Mouse (Mus musculus) gastrocnemius, adult 18-20 months (tissue): ENCODE measurements around the gene Rasgrp4. TPM values are rescaled to one million over a fixed set of nuclear protein-coding genes. Genes with fewer than 3 reads are reported as not detected.

Experiments used
- DNase-seq: peaks from one replicate; pipeline ENCODE4 v3.0.0; 2021; ENCODE audit warnings: low spot score
- total RNA-seq, 2 experiments: library from RNA; stranded (reverse); gene quantifications; 2 replicates each; pipeline ENCODE4 v1.2.3; 2021

Gene Rasgrp4
- total RNA-seq, 2 experiments from 2014 or later, result 0.52 to 0.62 TPM

- DNase-seq, result no peak
Measured at GRCm38 (mm10) chr7:29146625-29147367, 12.1 kb downstream of the Rasgrp4 start.

GRCm38 (mm10) chr7:29148771-29149170, 14.1 kb downstream of the Rasgrp4 start:
- DNase-seq, result no peak

DNA sequence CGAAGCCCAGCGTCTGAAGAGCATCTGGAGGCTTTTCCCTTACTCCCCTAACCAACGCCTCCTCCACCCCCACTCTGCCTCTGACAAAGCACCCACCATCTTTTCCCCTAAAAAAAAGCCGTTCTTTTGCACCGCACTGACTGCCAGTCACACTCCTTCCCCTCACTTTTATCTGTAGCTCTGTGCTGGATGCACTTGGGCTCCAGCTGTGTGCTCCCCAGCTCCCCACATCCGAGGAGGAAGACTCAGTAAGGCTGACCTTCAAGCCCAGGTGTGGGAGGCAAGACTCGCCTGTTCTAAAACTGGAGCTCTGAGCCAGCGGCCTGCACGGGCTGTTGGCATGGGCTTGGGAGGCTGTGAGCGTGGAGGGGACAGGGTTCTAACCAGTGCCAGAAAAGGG, 16.8 kb downstream of the Rasgrp4 start:
- DNase-seq, result no peak

DNA sequence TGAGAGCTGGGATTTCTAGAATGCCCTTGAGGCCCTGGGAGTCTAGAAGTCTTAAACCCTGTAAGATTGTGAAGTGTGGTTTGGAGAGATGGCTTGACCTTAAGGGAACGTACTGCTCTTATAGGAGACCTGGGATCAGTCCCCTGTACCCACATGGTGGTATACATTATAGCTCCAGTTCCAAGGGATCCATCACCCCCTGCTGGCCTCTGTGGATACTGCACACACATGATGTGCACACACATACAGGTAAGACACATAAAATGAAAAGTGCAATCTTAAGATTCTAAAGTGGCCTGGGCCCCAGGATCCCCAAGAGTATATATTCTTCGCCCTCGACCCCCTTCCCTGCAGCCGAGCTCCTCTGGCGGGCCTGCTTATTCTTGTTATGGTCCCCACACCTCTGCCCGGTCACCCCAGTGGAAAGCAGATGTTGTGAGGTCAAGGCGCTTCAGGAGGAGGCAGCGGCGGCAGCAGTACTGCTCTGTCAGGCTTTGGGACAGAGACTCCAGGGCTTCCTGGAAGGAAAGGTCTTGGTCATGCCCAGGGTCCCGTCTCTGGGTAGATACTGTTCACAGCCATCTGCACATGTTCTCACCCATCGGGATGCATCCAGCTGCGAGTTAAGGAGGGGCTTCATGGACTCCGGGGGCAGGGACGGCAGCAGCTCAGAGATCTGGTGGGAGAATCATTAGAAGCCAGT, 19.5 kb downstream of the Rasgrp4 start:
- no peak for DNase-seq

GRCm38 (mm10) chr7:29155196-29155837, 20.7 kb downstream of the Rasgrp4 start:
- peak; percentile 89 for DNase-seq

- DNase-seq, result peak; percentile 86
Measured at GRCm38 (mm10) chr7:29155838-29156782, 21.5 kb downstream of the Rasgrp4 start, which contains the start of gene Fam98c. Fam98c (minus strand) TSS chr7:29156234.

DNA sequence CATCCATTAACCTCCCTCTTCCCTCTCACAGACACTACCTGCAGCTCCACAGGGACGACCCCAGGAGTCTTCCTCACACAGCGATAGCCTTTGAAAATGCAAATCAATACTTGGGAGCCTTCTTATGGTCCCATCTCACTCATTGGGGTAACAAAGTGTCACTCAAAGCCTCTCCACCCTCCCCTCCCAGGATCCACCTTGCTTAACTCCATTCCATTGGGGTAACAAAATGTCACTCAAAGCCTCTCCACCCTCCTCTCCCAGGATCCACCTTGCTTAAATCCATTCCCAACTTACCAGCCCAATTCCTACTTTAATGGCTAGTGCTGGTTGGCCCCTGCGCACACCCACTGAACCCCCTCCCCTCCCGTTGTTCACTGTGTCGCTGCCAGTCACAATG, 23.6 kb downstream of the Rasgrp4 start:
- DNase-seq, result no peak

GRCm38 (mm10) chr7:29162294-29162693, 27.6 kb downstream of the Rasgrp4 start:
- DNase-seq, result no peak

GRCm38 (mm10) chr7:29162750-29163525, 28.3 kb downstream of the Rasgrp4 start:
- peak; percentile 42 for DNase-seq

DNA sequence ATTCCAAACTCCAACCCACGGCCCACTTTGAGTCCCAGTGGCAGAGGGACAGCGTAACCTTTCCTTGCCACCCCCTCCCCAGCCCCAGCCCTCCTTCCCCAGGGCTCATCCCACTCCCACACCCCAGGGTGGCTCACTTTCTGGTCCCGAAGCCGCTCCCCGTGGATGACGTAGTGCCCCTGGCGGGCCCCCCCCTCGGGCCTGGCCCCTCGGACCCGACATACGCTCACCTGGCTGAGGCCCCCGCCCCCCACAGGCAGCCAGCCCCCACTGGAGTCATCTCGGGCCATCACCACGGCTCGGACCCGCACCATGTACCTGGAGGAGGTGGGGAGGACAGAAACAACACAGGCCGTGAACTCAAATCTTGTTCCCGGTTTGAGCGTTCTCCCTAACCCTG, 33.0 kb downstream of the Rasgrp4 start:
- no peak for DNase-seq

DNA sequence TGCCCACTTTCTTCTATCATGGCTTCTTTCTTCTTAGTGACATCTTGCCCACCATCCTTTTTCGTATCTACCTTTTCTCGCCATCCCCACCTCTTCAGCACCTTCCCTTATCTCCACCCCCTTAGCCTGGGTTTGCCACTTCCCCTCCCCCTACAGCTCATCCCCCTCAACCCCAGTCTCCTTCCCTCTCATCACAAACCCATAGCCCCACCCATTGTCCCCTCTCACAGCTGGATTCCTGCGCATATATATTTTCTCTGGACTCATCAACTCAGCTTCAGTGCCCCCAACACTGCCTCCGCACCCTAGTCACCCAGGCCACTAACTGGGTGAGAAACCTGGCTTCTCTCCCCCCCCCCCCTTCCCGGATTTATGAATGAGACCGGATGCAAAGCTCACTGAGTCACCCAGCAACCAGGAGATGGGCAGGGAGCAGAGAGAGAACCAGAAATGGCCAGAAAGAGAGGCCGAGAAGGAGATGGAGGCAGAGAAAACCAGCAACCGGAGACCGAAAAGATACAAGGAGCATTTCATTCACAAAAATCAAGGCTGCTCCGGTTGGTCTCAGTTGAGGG, 33.6 kb downstream of the Rasgrp4 start:
- DNase-seq, result no peak

- DNase-seq, result no peak
Measured at GRCm38 (mm10) chr7:29168791-29169230, 34.2 kb downstream of the Rasgrp4 start.

GRCm38 (mm10) chr7:29169231-29170065, 34.8 kb downstream of the Rasgrp4 start:
- DNase-seq, result peak; percentile 82

- peak; percentile 89 for DNase-seq
Measured at GRCm38 (mm10) chr7:29170066-29170754, 35.6 kb downstream of the Rasgrp4 start, which contains the start of the genes Ggn and Spred3. Ggn (plus strand) TSS chr7:29170210. Spred3 (minus strand) TSS chr7:29170411.

DNA sequence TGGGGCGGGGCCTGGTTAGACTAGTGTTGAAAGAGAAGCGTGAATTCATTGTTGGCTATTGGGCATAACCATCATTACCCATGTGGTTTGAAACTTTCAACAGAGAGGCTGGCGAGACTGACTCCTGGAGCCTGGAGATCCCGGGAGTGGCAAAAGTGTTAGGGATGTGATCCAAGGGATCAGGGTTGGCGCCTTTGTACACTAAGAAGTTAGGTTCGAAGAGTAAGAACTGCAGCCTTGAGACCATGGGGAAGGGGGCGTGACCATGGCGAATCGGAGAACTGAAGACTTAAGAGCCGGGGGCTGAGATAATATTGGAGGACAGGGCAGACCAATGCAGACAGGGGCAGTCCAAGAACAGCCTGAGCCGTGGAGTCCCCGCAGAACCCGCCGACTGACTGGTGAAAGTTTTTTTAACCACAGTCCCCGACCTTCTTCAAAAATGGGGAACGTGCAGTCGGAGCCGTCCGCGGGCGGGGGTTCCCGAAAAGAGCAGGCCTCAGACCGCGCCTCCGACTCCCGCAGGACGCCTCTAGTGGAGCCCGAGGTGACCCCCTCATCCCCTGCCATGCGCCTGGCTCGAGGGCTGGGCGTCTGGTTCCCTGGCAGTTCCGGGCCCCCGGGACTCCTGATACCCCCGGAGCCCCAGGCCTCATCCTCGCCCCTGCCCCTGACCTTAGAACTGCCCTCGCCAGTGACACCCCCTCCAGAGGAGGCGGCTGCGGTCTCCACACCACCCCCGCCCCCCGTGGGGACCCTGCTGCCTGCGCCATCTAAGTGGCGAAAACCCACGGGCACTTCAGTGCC, 36.3 kb downstream of the Rasgrp4 start:
- DNase-seq, result peak; percentile 21

- DNase-seq, result no peak
Measured at GRCm38 (mm10) chr7:29171562-29172097, 37.0 kb downstream of the Rasgrp4 start.

DNA sequence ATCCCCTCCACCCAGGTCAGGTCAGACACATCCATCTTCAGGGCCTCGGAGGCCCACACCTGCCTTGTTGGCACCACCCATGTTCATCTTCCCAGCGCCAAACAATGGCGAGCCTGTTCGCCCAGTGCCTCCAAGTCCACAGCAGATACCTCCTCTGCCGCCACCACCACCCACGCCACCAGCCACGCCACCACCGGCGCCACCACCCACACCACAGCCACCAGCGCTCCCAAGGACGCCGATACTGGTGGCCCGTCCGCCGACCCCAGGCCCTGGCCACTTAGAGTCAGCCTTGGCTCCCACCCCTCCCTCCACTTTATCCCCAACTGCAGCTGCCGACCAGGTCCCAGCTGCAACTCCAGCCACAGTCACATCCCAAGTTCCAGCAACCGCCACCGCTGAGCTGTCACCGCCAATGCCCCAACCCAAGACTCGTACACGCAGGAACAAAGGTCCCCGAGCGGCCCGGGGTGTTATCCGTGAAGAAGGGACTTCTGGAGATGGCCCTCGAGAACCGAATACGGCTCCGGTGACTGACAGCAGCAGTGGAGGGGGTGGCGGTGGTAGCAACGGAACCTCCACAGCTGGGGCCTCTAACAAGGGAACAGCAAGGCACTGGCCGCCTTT, 37.9 kb downstream of the Rasgrp4 start:
- no peak for DNase-seq
